Mouse (Mus musculus): Measurements from ENCODE around the gene Mfsd2b. TPM values are rescaled to one million over a fixed set of nuclear protein-coding genes. Genes with fewer than 3 reads are reported as not detected.
"Not testable (repeated sequence)": the region's sequence is repeated elsewhere in the genome, so short reads cannot be mapped to it uniquely, and the experiment has no call there.

Mfsd2b gene
- under 1 TPM; 0.55 to 0.61 TPM for total RNA-seq (2021)
- 1.0 and 2.3 TPM in 2 replicates for polyA plus RNA-seq (2012; rRNA removed)
- long read RNA-seq, result 0 reads

DNA sequence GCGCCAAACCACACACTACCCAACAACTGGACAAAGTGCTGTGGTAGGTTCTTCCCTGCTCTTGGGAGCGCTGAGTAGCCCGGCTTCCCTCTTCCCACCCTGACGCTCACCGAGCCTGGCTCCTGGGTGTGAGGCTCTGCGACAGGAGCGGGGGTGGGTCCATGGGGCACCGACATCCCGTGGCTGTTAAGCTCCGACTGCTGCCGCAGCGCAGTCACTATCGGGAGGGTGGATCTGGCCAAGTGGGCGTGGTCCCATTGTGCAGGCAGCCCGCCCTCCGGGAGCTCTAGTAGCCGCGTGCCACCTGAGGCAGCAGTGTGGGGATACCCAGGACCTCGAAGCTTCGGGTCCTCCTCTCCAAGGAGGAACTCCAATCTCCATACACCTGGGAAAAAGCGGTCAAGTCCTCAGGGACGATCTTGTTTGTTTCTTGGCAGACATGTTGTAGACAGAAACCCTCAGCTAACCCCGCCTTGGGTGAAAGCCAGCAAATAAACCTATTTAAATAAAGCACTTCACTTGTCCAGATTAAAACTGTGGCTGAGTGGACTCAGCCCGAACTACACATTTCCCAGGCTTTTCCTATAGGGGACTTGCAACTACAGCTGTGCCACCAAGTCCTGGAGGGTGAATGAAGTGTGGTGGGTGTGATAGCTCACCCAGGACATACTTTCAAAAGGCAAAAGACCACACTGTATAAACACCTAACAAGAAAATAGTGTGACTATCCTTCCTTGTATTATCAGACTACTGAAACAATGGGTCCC, at the start of gene Mfsd2b:
Gene Mfsd2b, minus strand, starts transcription at position 199 of the 767 bp plus-strand sequence.
- DNase-seq, result peak; percentile 85

DNA sequence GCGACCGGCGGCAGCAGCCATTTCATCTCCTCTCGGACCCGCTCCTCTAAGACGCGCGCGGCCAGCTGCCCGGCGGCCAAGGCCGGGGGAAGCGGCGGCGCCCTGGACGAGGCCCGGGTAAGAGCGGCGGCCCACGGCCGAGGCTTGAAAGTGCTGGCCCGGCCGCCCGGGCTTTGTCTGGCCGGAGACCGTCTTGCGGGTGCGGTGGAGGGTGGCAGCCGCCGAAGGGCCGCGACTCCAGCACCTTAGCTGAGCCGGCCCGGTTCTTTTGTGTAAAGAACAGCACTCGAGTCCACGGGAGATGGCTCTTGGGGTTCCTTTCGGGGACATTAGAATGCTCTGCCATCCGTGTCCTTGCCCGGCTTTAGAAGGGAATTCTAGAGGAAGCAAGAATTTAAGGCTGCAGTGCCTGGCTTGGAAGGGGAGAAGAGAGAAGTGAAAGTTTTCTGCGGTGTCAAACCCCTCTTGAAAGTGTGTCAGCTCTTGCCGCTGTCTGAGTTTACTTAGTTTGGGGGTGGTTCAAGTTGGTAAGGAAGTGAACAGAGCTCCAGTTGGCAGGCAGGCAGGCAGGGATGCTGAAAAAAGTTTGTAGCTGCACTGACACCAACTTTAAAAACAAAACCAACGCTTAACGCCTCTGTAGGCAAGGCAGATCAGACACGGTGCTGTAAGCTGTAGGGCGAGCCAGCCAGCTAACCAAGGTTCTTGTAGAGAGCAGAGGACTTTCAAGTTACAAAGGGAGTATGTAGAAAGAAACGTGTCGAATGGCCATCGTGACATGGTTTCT, 43.8 kb upstream of the Mfsd2b start:
- DNase-seq, result peak; percentile 83

GRCm38 (mm10) chr12:4916994-4917804, 43.0 kb upstream of the Mfsd2b start, which contains the start of gene Atad2b:
Gene Atad2b, plus strand, starts transcription at chr12:4917353.
- peak; percentile 99 for DNase-seq

DNA sequence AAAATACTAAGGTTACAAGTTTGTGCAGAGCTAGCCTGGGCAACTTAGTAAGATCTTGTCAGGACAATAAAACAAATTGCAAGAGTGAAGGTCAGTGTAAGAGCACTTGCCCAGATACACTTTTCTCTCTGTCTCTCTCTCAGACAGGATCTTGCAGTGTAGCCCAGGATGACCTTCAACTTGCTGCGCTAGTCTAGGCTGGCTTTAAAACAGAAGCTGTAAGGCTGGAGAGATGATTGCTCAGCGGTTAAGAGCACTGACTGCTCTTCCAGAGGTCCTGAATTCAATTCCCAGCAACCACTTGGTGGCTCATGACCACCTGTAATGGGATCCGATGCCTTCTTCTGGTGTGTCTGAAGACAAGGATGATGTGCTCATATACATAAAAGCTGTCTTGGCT, 40.8 kb upstream of the Mfsd2b start:
- DNase-seq, result peak; percentile 20

DNA sequence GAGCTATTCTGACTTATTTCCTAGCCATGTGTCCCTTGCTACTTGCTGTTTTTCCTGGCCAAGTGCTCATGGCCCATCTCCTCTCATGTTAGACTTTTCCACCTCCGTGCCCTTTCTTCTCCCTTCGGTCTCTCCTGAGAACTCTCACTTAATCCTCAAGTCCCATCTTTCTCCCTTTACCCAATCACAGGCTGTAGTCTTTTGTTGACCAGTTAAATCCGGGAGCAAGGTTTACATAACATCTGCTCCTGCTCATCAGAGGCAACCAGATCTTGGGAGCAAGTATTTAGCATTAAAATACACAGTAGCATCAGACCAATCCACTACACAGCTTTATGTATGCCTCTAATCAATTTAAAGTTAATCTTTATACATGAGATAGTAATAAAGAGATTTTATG, 40.3 kb upstream of the Mfsd2b start:
- no peak for DNase-seq

GRCm38 (mm10) chr12:4911716-4912115, 37.6 kb upstream of the Mfsd2b start:
- DNase-seq, result peak; percentile 59

DNA sequence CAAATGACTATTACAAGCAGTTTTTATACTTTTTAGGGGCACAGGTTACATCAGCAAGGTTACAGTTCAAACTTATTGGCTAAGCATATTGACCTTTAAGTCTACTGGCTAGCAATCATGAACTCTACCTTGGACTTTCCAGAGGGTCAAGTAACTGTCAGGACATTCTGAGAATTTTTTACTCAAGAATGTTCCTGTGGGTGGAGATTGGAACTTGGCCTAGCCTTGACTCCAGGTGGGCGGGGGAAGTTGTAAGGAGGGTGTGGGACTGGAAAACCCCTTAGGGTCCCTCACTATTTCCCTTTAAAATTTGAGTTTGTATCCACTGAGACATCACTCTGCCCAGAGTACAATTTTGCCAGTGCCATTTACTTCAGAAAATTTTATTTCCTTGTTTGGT, 36.3 kb upstream of the Mfsd2b start:
- peak; percentile 9 for DNase-seq

DNA sequence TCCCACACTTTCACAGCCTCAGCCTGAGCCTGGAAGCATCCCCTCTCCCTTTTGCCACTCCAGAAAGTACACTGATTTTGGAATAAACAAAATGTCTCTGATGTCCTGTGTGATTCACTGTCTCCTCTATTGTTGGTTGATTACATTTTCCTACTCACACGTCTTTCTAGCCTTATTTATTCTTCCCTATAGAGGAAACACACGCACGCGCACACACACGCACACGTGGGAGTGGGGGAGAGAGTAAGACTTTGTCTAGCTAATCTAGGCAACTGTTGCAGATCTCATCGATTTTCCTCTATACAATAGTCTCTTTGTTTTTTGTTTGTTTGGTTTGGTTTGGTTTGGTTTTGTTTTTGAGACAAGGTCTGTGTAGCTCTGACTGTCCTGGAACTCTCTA, 34.2 kb upstream of the Mfsd2b start:
- DNase-seq, result no peak

DNA sequence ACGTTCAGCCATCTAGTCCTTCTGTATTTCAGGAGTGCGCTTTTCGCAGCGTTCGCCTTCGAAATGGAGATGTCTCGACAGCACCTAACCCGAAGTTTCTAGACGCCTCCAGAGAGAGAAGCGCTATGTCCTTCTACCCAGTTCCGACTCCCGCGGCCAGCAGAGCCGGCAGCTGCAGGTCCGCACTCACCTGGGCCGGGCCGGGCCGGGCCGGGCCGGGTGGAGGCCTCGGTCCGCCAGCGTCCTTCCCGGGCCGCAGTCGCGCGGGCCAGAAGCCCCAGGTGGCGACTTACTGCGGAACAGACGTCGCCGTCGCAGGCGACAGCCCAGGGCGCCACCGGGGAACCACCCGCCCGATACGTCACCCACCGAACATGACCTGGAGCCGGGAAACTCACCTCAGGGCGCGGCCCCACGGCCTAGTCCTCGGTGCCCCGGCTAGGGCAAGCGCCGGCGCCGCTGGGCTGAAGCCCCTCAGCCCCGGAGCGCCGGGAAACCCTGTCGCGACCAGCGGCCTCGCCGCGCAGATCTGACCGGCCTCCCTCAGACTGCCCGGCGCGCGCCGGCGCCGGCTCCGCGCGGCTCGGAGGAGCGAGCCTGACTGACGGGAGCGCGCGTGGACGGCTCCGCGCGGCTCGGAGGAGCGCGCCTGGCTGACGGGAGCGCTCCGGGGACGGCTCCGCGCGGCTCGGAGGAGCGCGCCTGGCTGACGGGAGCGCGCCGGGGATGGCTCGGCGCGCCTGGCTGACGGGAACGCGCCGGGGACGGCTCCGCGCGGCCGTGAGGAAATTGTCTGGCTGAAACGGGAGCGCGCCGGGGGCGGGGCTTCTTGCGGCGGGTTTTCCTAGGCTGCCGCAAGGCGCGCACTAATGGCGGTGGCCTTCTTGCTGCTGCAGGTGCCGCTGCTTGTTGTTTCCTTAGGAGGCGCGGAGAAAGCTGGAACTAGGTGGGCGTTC, 33.1 kb upstream of the Mfsd2b start, which contains the start of gene Ubxn2a:
Gene Ubxn2a, minus strand, starts transcription at position 755 of the 956 bp plus-strand sequence.
- DNase-seq, result peak; percentile 98

DNA sequence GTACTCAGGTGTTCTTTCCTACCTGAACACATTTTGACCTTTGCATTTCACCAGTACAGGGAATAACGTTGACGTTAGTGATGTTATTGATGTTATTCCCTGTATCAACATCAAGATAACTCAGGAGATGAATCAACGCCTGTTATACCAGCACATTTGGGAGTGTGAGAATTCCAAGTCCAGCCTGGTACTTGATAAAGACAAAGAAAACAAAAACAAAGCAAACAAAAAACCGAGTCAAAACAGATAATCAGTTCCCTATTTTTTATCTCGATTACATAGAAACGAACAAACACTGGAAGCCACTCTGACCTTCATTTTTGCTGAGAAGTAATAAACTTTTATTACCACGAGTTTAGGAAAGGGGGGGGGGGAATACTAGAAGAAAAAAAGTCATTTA, 32.3 kb upstream of the Mfsd2b start:
- no peak for DNase-seq

DNA sequence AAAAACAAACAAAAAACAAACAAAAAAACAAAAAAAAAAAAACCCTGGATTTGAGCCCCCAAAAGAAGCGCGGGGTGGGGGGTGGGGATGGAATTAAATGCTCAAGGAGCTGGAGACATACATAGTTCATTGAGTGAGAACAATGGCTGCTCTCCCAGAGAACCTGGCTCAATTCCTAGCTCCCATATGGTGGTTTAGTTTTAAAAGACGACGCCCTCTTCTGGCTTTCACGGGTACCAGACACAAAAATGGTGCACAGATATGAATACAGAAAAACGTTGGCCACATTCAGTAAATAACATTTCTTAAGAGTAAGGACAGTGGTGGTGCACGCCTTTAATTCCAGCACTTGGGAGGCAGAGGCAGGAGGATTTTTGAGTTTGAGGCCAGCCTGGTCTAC, 31.8 kb upstream of the Mfsd2b start:
- no peak for DNase-seq

DNA sequence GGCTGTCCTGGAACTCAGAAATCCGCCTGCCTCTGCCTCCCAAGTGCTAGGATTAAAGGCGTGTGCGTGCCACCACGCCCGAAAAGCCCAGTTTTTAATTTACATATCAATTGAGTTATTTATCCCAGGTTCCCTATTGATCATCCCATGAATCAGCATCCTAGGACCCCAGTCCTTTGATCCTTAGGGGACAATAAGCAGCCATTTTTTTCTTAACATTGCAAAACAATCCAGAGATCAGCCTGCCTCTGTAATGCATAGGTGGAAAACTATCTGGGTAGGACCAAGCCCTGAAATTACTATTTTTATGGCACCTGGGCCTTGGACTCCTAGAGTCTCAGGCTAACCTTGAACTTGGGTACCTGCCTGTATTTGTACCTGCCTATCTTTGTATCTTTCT, 23.9 kb upstream of the Mfsd2b start:
- no peak for DNase-seq

DNA sequence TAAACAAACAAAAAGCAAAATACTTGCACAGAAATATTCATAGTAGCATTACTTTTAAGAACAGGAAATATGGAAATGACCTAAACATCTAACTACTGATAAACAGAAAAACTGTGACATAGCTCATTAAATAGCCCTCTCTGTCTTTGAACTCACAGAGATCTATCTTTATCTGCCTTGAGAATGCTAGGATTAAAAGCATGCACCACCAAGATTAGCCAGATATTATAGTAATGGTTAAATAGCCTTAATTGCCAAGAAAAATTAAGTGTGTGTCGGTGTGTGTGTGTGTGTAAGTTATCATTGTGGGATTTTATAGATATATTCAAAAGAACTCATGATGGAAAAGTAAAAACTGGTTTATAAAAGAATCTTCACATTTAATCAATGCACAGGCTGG, 15.7 kb upstream of the Mfsd2b start:
- DNase-seq, result no peak

DNA sequence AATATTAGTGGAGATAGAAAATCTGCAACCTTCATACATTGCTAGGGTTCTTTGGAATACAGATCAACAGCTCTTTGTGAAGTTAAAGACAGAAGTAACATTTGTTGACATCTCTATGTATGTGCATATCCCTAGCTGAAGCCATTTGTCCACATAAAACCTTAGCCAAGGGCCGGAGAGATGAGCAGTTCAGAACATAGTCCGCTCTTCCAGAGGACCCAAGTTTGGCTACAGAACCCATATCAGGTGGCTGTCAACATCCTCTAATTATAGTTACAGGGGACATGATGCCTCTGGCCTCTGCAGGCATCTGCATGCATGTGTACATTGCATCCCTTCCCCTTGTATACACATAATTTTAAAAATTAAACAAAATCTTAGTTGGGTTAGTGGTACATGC, 15.1 kb upstream of the Mfsd2b start:
- DNase-seq, result no peak

GRCm38 (mm10) chr12:4888739-4889138, 14.6 kb upstream of the Mfsd2b start:
- DNase-seq, result no peak

GRCm38 (mm10) chr12:4886581-4886980, 12.4 kb upstream of the Mfsd2b start:
- DNase-seq, result not testable (repeated sequence)

GRCm38 (mm10) chr12:4885062-4885461, 10.9 kb upstream of the Mfsd2b start:
- DNase-seq, result no peak

DNA sequence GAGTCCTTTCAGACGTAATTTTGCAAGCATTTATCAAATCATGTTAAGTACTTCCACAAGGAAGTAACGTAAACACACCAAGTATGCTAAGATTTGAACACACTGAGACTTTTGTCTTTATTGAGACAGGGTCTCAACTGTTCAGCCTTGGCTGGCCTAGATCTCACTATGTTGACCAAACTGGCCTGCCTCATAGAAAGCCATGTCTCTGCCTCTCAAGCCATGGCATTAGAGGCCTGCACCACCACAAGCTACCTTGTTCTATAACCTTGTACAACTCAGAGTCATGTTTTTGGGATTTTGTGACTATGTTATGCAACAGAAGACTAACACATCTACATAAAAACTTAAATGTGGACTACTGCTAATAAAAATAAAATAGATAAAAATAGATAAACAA, 7.9 kb upstream of the Mfsd2b start:
- no peak for DNase-seq

- DNase-seq, result no peak
Observed at GRCm38 (mm10) chr12:4879048-4879447, 4.9 kb upstream of the Mfsd2b start.

GRCm38 (mm10) chr12:4878296-4878783, 4.2 kb upstream of the Mfsd2b start:
- DNase-seq, result no peak

- DNase-seq, result no peak
Observed at GRCm38 (mm10) chr12:4875623-4876022, 1.5 kb upstream of the Mfsd2b start.
